Mouse (Mus musculus): ENCODE results near the gene Cep44.

Gene Cep44

DNA sequence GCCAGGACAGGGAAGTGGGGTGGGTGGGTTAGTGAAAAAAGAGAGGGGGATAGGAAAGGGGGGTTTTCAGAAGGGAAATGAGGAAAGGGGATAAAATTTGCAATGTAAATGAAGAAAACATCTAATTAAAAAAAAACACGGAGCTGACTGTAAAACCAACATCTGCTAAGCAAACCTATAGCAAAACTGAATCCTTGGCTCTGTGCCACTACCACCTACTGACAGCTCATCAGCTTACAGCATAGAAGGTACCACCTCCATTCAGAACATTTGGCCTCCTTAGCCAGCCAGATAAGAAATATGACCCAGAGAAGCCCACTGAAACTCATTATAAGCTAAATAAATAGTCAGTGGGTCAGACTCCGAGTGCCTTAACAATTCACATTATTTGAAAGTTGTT, 61.4 kb downstream of the Cep44 start:
- in situ Hi-C loops (cut with MboI, MseI) = loop anchor here (5.0 to 25.0 kb wide), 3 partner anchors 1802 to 1982 kb away; no protein-coding TSS in a partner anchor

DNA sequence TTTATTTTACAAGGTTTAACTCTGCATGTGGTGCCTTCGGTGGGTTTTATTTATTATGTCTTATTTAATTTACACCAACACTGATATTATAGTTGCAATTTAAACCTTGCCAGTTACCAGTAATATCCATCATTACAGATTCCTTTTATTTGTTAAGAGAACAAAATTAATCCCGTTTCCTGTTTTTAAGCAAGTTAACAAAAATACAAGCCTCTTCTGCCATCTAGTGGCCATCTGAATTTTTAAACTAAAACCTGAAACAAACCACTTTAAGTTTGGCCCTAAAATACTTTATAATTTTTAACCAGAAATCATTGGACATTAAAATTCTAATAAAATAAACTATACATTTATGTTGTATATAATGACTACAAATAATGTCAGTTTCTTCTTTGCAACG, 64.8 kb downstream of the Cep44 start:
- in situ Hi-C loops (cut with MboI, MseI) = loop anchor here (5.0 to 25.0 kb wide), 3 partner anchors 1799 to 1979 kb away; no protein-coding TSS in a partner anchor
